Mouse (Mus musculus) cerebellum, postnatal 10 days (tissue): ENCODE measurements at regions not wholly inside any gene's neighbourhood (a gene's known extent, or its start where the extent isn't known, plus 50 kb on each side); places are given as distances from the start of the nearest gene placed in this dataset.

Source experiments
- DNase-seq, 2 experiments: peaks; one replicate each; pipeline ENCODE4 v3.0.0; 2021; ENCODE audit warnings: mixed read lengths in 2 of 2

DNA sequence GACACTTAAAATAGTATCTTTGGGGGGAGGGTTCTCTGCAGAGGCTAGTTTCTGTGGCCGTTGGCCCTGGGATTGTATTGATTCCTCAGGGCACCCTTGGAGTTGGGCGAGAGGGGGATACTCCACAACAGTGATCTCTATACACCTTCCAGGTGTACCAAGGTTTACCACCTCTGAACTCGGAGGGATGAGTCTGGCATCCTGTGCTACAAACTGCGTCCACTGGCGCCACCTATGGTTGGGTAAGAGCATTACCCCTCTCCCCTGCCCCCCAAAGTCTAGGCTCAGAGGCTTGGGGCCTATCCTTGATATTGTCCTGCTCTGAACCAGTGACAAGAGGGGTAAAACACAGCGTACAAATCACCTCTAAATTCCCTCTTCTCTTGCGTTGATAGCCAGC, 62.2 kb downstream of the Gm17728 start:
- DNase-seq = peak in 1 of 2 experiments; percentile 8

- DNase-seq = no peak
Observed at GRCm38 (mm10) chr17:9484566-9484965, 62.7 kb downstream of the Gm17728 start.

GRCm38 (mm10) chr17:9529340-9529739, 107.5 kb downstream of the Gm17728 start:
- no peak for DNase-seq

DNA sequence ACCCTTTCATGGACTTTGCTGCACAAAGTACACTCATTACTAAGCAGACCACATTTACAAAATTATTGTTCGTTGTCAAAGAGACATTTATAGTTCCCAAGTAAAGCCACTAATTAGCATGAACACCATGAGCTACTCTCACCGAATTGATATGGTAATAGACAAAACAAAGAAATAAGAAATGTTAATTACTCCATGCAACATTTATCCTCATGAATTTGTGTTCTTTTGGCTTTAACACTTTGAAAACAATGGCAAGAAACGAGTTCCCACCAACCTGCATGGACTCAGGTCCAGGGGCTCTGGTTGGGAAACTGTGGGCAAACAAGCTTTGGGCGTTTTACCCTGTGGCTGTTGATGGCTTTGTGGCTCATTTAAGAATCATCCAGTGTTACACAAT, 114.2 kb downstream of the Gm17728 start:
- DNase-seq = no peak

DNA sequence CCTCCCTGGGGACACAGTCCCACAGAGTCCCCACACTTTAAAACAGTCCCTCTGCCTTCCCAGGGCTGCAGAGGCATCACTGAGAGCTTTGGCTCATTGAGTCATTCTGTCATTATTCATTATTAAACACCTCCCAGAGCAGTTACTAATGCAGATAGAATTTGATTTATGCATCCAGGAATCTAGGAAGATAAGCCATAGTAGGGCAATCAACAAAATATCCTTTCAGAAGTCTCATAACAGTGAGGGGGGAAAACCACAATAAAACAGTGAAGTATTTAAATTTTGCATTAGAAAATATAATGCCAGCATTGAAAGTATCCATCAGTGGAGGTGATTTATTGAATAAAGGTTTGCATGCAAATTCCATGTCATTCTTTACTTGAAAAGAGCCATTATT, 116.5 kb downstream of the Gm17728 start:
- DNase-seq = no peak

- DNase-seq = no peak
Observed at GRCm38 (mm10) chr17:9540156-9540555, 118.3 kb downstream of the Gm17728 start.

DNA sequence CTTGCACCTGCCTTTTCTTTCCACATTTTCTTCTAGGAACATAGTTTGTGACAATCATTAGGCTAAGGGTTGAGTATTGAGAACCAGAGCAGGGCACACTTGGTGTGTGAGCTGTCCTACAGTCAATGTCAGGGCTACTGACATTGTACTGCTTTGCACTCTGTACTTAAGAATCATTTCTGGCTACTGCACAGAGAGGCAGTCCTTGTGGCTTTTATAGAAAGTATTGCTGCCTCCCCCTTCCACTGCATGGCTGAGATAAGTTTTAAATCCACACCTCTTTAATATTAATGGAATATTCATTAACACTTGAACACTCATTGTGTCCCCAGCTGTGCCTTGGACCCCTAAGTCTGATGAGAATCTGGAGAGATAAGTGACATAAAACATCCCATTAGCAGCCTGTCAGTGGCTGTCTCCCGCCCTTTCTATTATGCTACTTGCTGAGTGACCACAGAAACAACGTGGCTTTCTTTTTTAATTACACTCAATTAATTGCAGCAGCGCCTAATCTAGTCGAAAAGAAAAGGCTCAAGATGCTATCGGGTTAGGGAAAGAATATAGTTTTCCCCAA, 121.5 kb downstream of the Gm17728 start:
- no peak for DNase-seq

- DNase-seq = no peak
Observed at GRCm38 (mm10) chr17:9557544-9557943, 112.0 kb downstream of the Pabpc6 start.

DNA sequence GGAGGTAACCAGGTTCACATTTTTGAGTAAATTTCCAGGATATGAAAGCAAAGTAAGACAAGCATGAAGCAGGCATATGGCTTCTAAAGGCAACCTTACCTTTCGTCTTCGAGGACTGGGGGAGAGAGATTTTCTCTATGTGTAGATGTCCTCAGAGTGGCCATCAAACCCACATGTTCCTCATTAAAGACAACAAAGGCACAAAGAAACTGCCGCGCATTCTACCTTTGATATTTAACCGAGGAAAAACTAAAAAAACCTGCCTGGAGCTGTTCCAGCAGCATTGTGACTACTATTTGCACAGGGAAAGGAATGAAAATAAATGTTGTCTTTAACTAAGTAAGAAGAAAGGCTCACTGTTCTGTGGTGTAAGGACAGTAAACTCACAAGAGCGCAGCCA, 102.7 kb downstream of the Pabpc6 start:
- no peak for DNase-seq

GRCm38 (mm10) chr17:9579401-9580371, 89.8 kb downstream of the Pabpc6 start:
- peak; percentile 25 to 48 for DNase-seq

GRCm38 (mm10) chr17:9598131-9598530, 71.4 kb downstream of the Pabpc6 start:
- no peak for DNase-seq

DNA sequence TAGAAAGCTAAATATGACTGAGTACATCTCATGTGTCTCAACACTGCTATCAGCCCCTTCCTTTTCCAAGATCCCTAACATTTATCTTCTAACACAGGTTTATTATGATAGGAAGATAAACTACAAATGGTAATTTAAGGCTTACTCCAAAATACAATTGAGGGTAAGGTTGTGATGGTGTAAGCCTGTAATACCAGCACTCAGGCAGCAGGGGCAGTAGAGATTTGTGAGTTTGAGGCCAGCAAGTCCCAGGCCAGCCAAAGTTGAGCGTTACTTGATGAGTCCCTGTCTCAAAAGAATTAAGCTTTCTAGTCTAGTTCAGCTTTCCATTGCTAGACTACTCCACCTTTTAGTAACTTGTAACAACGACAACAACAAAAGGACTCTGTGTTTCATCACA, 69.1 kb downstream of the Pabpc6 start:
- DNase-seq = peak; percentile 7 to 11
